Mouse (Mus musculus) brain, embryonic 18.5 days (tissue): Measurements from ENCODE around the gene Haus3.

Experiments used
- DNase-seq: peaks from one replicate; pipeline ENCODE4 v3.0.0-alpha.2; 2012; ENCODE audit warnings: low read depth, low spot score

The Haus3 gene

GRCm38 (mm10) chr5:34186961-34187391, 17.6 kb upstream of the Haus3 start:
- no peak for DNase-seq

GRCm38 (mm10) chr5:34186391-34186790, 17.1 kb upstream of the Haus3 start:
- DNase-seq: no peak

GRCm38 (mm10) chr5:34185791-34186190, 16.5 kb upstream of the Haus3 start:
- no peak for DNase-seq

GRCm38 (mm10) chr5:34185051-34185580, 15.8 kb upstream of the Haus3 start:
- no peak for DNase-seq

- DNase-seq: no peak
Observed at GRCm38 (mm10) chr5:34183976-34184375, 14.6 kb upstream of the Haus3 start.

- no peak for DNase-seq
Observed at GRCm38 (mm10) chr5:34183156-34183880, 14.0 kb upstream of the Haus3 start.

- DNase-seq: no peak
Observed at GRCm38 (mm10) chr5:34182486-34182885, 13.2 kb upstream of the Haus3 start.

GRCm38 (mm10) chr5:34177821-34178220, 8.5 kb upstream of the Haus3 start:
- DNase-seq: no peak

GRCm38 (mm10) chr5:34177091-34177490, 7.8 kb upstream of the Haus3 start:
- DNase-seq: no peak

GRCm38 (mm10) chr5:34176691-34177090, 7.4 kb upstream of the Haus3 start:
- no peak for DNase-seq

- no peak for DNase-seq
Observed at GRCm38 (mm10) chr5:34175403-34175694, 6.0 kb upstream of the Haus3 start.

- no peak for DNase-seq
Observed at GRCm38 (mm10) chr5:34174550-34175402, 5.4 kb upstream of the Haus3 start.

GRCm38 (mm10) chr5:34174021-34174420, 4.7 kb upstream of the Haus3 start:
- no peak for DNase-seq

- no peak for DNase-seq
Observed at GRCm38 (mm10) chr5:34170726-34171125, 1.4 kb upstream of the Haus3 start.

GRCm38 (mm10) chr5:34169954-34170353, 627 bp upstream of the Haus3 start:
- no peak for DNase-seq

- no peak for DNase-seq
Observed at GRCm38 (mm10) chr5:34167857-34168256, 1.5 kb downstream of the Haus3 start.

- no peak for DNase-seq
Observed at GRCm38 (mm10) chr5:34165793-34166192, 3.5 kb downstream of the Haus3 start.

- no peak for DNase-seq
Observed at GRCm38 (mm10) chr5:34148476-34148875, 20.9 kb downstream of the Haus3 start.

- DNase-seq: no peak
Observed at GRCm38 (mm10) chr5:34147554-34147953, 21.8 kb downstream of the Haus3 start.

- no peak for DNase-seq
Observed at GRCm38 (mm10) chr5:34139751-34140150, 29.6 kb downstream of the Haus3 start.

GRCm38 (mm10) chr5:34132731-34133130, 36.6 kb downstream of the Haus3 start:
- no peak for DNase-seq

- DNase-seq: no peak
Observed at GRCm38 (mm10) chr5:34124131-34124530, 45.2 kb downstream of the Haus3 start.
